Comparison of ENCODE assay signal across 8 mouse cellular contexts in genomic region chr3:95653473-95654034, GRCm38 (mm10). TPM values are rescaled to one million over a fixed set of nuclear protein-coding genes. Genes with fewer than 3 reads are reported as not detected.
DNase-seq lines count a peak whose midpoint lies in the region; ATAC-seq and TF ChIP-seq lines count a peak whose summit lies in the region.

No protein-coding gene starts in this region.

- H3K36me3 ChIP-seq in embryonic facial prominence, embryonic 10.5 days (replicated peaks): no peaks in the 10 kb centered on the region
- no peaks in the 10 kb centered on the region for H3K36me3 ChIP-seq in limb, embryonic 15.5 days
- no peaks in the 10 kb centered on the region for H3K36me3 ChIP-seq in small intestine, adult 2 months (ENCODE audit: control insufficient read depth, insufficient read depth, low read length)

- H3K4me3 ChIP-seq in left cerebral cortex, adult 2 months: no peak overlapping the region
- H3K4me3 ChIP-seq in embryonic facial prominence, embryonic 10.5 days: no peak overlapping the region
- H3K4me3 ChIP-seq in limb, embryonic 15.5 days: no peak overlapping the region
- no peak overlapping the region for H3K4me3 ChIP-seq in small intestine, adult 2 months (ENCODE audit: low read depth, low read length)

- H3K4me2 ChIP-seq in limb, embryonic 15.5 days: no peak overlapping the region

- no peak overlapping the region for H3K9ac ChIP-seq in limb, embryonic 15.5 days

- TF ChIP-seq CTCF in left cerebral cortex, adult 2 months (IDR thresholded peaks at IDR 0.05): no peak
- TF ChIP-seq CTCF in small intestine, adult 2 months (IDR thresholded peaks at IDR 0.05; ENCODE audit: extremely low read depth, insufficient read length, insufficient replicate concordance, low read depth, low read length): no peak

- peak overlapping the region; percentile 26; the same call in 1 of the 2 replicates for H3K27ac ChIP-seq in left cerebral cortex, adult 2 months
- H3K27ac ChIP-seq in embryonic facial prominence, embryonic 10.5 days (replicated peaks): peak overlapping the region; percentile 26
- peak overlapping the region; percentile 70 for H3K27ac ChIP-seq in limb, embryonic 15.5 days
- H3K27ac ChIP-seq in small intestine, adult 2 months (ENCODE audit: insufficient read depth, low read depth, low read length): peak overlapping the region; percentile 70; the same call in 1 of the 2 replicates

- no peaks in the 10 kb centered on the region for H3K27me3 ChIP-seq in embryonic facial prominence, embryonic 10.5 days (replicated peaks; ENCODE audit: low read depth, poor library complexity, severe bottlenecking)
- no peaks in the 10 kb centered on the region for H3K27me3 ChIP-seq in limb, embryonic 15.5 days
- no peaks in the 10 kb centered on the region for H3K27me3 ChIP-seq in small intestine, adult 2 months (ENCODE audit: control insufficient read depth, insufficient read depth, low read length)

- no peak for TF ChIP-seq POLR2A in small intestine, adult 2 months (IDR thresholded peaks at IDR 0.05; ENCODE audit: low read depth, low read length)

- no peak for ATAC-seq in limb, embryonic 15.5 days (ENCODE audit: insufficient number of reproducible peaks, low FRiP score, low TSS enrichment, low read depth)

- no peak for DNase-seq in left cerebral cortex, adult 2 months (ENCODE audit: extremely low spot score in 1 of 2, low spot score in 2 of 2)
- no peak for DNase-seq in left cerebral cortex, adult 8-10 months (ENCODE audit: low spot score in 2 of 2)
- DNase-seq in embryonic facial prominence, embryonic 10.5 days (ENCODE audit: low spot score): peak; percentile 32
- no peak for DNase-seq in adrenal gland, postnatal 10 days
- DNase-seq in cerebellum, adult 9-10 months: no peak
- DNase-seq in left cerebral cortex, postnatal 36 days (ENCODE audit: low spot score in 2 of 2): no peak

- WGBS in embryonic facial prominence, embryonic 10.5 days: 15% methylated on average over 11 of the region's 11 CpGs
- 28% methylated on average over 11 of the region's 11 CpGs for WGBS in limb, embryonic 15.5 days
- WGBS in small intestine, adult 2 months: 56% methylated on average over 11 of the region's 11 CpGs

- H3K4me1 ChIP-seq in embryonic facial prominence, embryonic 10.5 days: peaks cover 24% of the 10 kb centered on the region
- H3K4me1 ChIP-seq in limb, embryonic 15.5 days: peaks cover 27% of the 10 kb centered on the region; the same call in 1 of the 2 replicates
- peaks cover 16% of the 10 kb centered on the region for H3K4me1 ChIP-seq in small intestine, adult 2 months (ENCODE audit: control insufficient read depth, insufficient read depth, insufficient read length, low read length)

- no peaks in the 10 kb centered on the region for H3K9me3 ChIP-seq in embryonic facial prominence, embryonic 10.5 days
- H3K9me3 ChIP-seq in limb, embryonic 15.5 days: no peaks in the 10 kb centered on the region

- intact Hi-C loops in left cerebral cortex, adult 2 months (cut with DNase I): no loop called here
- intact Hi-C loops in left cerebral cortex, postnatal 36 days (cut with DNase I): no loop called here

RNA-seq across cellular contexts. Expression of gene Mcl1, which starts 5.0 kb away (rescaled TPM):
- total RNA-seq in left cerebral cortex, adult 2 months (2021): 10 to 100 TPM; 52.7 to 60.9 TPM
- 10 to 100 TPM; 47.2 to 59.6 (median 54.3) TPM for total RNA-seq in left cerebral cortex, adult 8-10 months (2022)
- polyA plus RNA-seq in embryonic facial prominence, embryonic 10.5 days (2016; fragmentation: Nextera tagmentation; extraction: Ambion mirVana): 49.5 and 50.0 TPM in 2 replicates
- 35.2 and 46.1 TPM in 2 replicates for polyA plus RNA-seq in limb, embryonic 15.5 days (2015; fragmentation: Nextera tagmentation; extraction: Ambion mirVana)
- 119 and 327 TPM in 2 replicates for polyA plus RNA-seq in small intestine, adult 2 months (2012; rRNA removed)
- total RNA-seq in adrenal gland, postnatal 10 days (2021): 100 to 1,000 TPM; 116 to 144 TPM
- 10 to 100 TPM; 49.9 to 56.5 TPM for total RNA-seq in left cerebral cortex, postnatal 36 days (2021)

RNA-seq across cellular contexts. Expression of gene Ensa, which starts 28.8 kb away (rescaled TPM):
- 100 to 1,000 TPM; 349 to 358 TPM for total RNA-seq in left cerebral cortex, adult 2 months (2021)
- total RNA-seq in left cerebral cortex, adult 8-10 months (2022): 100 to 1,000 TPM; 322 to 333 (median 327) TPM
- 79.1 and 79.7 TPM in 2 replicates for polyA plus RNA-seq in embryonic facial prominence, embryonic 10.5 days (2016; fragmentation: Nextera tagmentation; extraction: Ambion mirVana)
- 73.4 and 74.7 TPM in 2 replicates for polyA plus RNA-seq in limb, embryonic 15.5 days (2015; fragmentation: Nextera tagmentation; extraction: Ambion mirVana)
- polyA plus RNA-seq in small intestine, adult 2 months (2012; rRNA removed): 5.2 and 10.1 TPM in 2 replicates
- total RNA-seq in adrenal gland, postnatal 10 days (2021): 10 to 100 TPM; 67.8 to 68.1 TPM
- 100 to 1,000 TPM; 361 to 394 TPM for total RNA-seq in left cerebral cortex, postnatal 36 days (2021)

RNA-seq across cellular contexts. Expression of gene Adamtsl4, which starts 34.2 kb away (rescaled TPM):
- 1 to 10 TPM; 6.8 to 7.7 TPM for total RNA-seq in left cerebral cortex, adult 2 months (2021)
- 10 to 100 TPM in 3 of 4 experiments, 1 to 10 TPM in 1; 9.4 to 12.9 (median 11.4) TPM for total RNA-seq in left cerebral cortex, adult 8-10 months (2022)
- polyA plus RNA-seq in embryonic facial prominence, embryonic 10.5 days (2016; fragmentation: Nextera tagmentation; extraction: Ambion mirVana): 1.00 and 1.6 TPM in 2 replicates
- polyA plus RNA-seq in limb, embryonic 15.5 days (2015; fragmentation: Nextera tagmentation; extraction: Ambion mirVana): 5.4 and 11.2 TPM in 2 replicates
- 6.4 and 8.2 TPM in 2 replicates for polyA plus RNA-seq in small intestine, adult 2 months (2012; rRNA removed)
- total RNA-seq in adrenal gland, postnatal 10 days (2021): 10 to 100 TPM; 13.3 to 13.4 TPM
- 1 to 10 TPM; 4.2 to 4.9 TPM for total RNA-seq in left cerebral cortex, postnatal 36 days (2021)

Comparison
In these comparisons a context has a peak if more than half of its experiments do, and no peak if none do; other contexts are left out.
1. RNA of gene Ensa, which starts 28.8 kb away (total RNA-seq): 361 to 394 TPM in left cerebral cortex, postnatal 36 days, 349 to 358 TPM in left cerebral cortex, adult 2 months and 322 to 333 TPM in left cerebral cortex, adult 8-10 months; 67.8 to 68.1 TPM in adrenal gland, postnatal 10 days; every median in the first group is over 4 times any median in the second.
2. Peak in every context shown above with its lines, with median percentiles within 50 percentile points of each other: H3K27ac ChIP-seq.